Mouse (Mus musculus): ENCODE data around the gene Rxrb. TPM values are rescaled to one million over a fixed set of nuclear protein-coding genes. Genes with fewer than 3 reads are reported as not detected.
"Not testable (repeated sequence)": the region's sequence is repeated elsewhere in the genome, so short reads cannot be mapped to it uniquely, and the experiment has no call there.

Gene Rxrb
- 54.8 and 59.5 TPM in 2 replicates for polyA plus RNA-seq (2016; fragmentation: Nextera tagmentation; extraction: Ambion mirVana)

DNA sequence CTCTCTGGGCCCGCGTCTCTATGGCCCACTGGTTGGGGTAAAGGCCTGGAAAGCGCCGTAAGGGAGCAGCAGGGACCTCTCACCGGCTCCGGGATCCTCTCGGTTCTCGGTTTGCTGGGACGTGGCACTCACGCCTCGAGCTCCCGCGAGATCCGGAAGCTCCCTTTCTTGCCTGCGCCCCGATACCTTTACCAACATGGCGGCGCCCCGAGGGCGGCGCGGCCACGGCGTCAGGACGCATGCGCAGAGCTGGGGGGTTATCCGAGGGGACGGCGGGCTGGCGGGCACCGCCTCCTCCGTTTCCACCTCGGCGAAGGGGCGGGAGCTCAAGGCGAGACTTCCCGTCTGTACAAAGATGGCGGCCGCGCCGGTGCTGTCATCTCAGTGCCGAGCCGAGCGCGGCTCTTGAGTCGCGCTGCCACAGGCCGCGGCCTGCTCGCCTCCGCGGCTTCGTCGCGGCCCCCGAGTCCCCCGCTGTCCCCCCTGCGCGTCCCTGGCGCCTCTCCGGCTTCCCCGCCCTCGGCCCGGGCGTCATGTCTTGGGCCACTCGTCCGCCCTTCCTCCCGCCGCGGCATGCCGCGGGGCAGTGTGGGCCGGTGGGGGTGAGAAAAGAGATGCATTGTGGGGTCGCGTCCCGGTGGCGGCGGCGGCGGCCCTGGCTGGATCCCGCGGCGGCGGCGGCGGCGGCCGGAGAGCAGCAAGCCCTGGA is at the start of gene Rxrb, which contains the start of gene Slc39a7:
Gene Rxrb, plus strand, starts transcription at position 348 of the 709 bp plus-strand sequence.
Gene Slc39a7, minus strand, starts transcription at position 218 of the 709 bp plus-strand sequence.
- no peaks in the 10 kb centered on the region for H3K9me3 ChIP-seq
- H3K9ac ChIP-seq = peak within 1 kb of the TSS; percentile 96
- H3K36me3 ChIP-seq (replicated peaks) = peaks cover 54% of the 10 kb centered on the region
- H3K4me1 ChIP-seq = peaks cover 59% of the 10 kb centered on the region
- peak; percentile 73 for ATAC-seq (ENCODE audit: low FRiP score)
- peak within 1 kb of the TSS; percentile 95 for H3K4me3 ChIP-seq (replicated peaks)
- no peaks in the 10 kb centered on the region for H3K27me3 ChIP-seq
- under 1% methylated on average over 71 of the region's 88 CpGs for WGBS
- peak within 1 kb of the TSS; percentile 98 for H3K27ac ChIP-seq
- peak within 1 kb of the TSS; percentile 99 for H3K4me2 ChIP-seq

DNA sequence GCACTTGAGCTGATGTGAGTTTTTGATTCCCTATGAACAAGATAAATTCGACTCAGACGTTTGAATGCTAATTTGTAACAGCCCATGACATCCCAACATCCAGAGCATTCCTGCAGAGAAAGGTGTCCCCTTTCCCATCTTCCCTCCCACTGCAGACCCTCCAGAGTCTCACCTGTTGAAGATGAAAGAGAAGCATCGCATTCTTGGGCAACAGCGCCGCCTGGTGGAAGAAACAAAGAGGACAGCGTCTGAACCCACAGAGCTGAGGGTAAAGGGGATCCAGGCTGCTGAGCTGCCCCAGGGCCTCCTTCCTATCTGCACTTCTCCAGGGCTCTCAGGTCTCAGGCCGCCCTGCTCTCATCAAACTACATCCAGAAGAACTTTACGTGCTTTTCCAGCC is 49.5 kb upstream of the Rxrb start:
- Histone ChIP-seq H3K4me3 (replicated peaks) (peak overlapping the region; percentile 45), H3K4me1 (peaks cover 20% of the 10 kb centered on the region), H3K4me2 (peak overlapping the region; percentile 59), H3K27me3 (peaks cover 36% of the 10 kb centered on the region)
- WGBS = 11% methylated on average over 8 of the region's 8 CpGs
- not testable (repeated sequence) for ATAC-seq (ENCODE audit: low FRiP score); H3K27ac ChIP-seq; H3K9me3 ChIP-seq; H3K9ac ChIP-seq; H3K36me3 ChIP-seq (replicated peaks)

DNA sequence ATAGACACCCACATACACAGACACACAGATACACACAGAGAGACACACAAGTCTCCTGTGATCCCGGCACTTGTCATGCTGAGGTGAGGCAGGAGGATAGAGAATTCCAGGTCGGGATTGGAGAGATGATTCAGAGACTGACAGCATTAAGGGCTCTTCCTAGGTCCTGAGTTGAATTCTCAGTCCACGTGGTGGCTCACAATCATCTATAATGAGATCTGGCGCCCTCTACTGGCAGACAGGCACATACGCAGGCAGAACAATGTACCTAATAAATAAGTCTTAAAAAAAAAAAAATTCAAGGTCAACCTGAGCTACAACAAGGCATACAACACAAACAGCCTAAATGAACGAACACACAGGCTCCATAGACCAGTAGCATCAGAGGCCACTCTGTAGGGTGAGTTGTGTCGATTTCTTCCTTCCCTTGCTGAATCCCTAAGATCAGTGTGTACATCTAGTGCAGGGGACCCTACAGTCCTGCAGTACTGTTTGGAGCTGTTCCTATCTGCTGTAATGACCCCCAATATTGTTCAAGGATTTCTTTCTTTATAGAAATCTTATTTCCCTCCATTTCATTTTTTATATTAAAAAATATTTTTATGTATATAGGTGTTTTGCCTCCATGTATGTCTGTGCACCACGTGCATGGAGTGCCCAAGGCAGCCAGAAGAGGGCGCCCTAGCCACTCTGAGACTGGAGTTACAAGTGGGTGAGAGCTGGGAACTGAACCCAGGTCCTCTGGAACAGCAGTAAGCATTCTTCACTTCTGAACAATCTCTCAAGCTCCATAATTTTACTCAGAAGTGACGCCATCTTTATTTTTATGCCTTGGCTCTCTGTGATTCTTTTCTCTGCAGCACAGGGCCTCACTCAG is 39.6 kb upstream of the Rxrb start:
- Histone ChIP-seq H3K9me3 (no peaks in the 10 kb centered on the region), H3K4me1 (no peaks in the 10 kb centered on the region), H3K36me3 (replicated peaks) (no peaks in the 10 kb centered on the region), H3K4me3 (replicated peaks) (no peak overlapping the region), H3K9ac (no peak overlapping the region), H3K27me3 (0 out of 2 replicates have a peak, but pooled peaks cover 7% of the 10 kb centered on the region), H3K4me2 (no peak overlapping the region), H3K27ac (no peak overlapping the region)
- WGBS = 31% methylated on average over 10 of the region's 10 CpGs
- peak; percentile 39; the same call in 1 of the 2 replicates for ATAC-seq (ENCODE audit: low FRiP score)

DNA sequence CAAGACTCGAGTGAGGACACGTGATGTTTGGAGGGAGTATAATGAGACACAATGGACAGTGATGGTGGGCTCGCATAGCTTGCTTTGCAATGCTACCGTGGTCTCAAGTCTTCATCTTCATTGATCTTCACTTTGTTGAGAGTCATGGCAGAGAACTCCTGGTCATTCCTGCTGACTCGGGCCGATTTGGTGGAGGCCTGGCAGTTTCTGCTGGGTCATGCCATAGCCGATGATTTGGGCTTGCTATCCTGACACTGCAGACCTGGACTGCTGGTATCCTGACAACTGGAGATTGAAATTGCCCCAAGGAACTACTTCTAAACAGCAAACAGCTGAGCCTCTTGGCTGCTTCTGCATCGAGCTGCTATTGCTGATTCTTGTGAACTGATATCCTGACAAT is 36.7 kb upstream of the Rxrb start:
- Histone ChIP-seq H3K4me3 (replicated peaks) (no peak overlapping the region), H3K36me3 (replicated peaks) (no peaks in the 10 kb centered on the region), H3K4me2 (no peak overlapping the region), H3K27me3 (peaks cover 21% of the 10 kb centered on the region), H3K27ac (no peak overlapping the region), H3K9me3 (no peaks in the 10 kb centered on the region), H3K9ac (no peak overlapping the region), H3K4me1 (peaks cover 9% of the 10 kb centered on the region)
- 91% methylated on average over 8 of the region's 8 CpGs for WGBS
- no peak for ATAC-seq (ENCODE audit: low FRiP score)

DNA sequence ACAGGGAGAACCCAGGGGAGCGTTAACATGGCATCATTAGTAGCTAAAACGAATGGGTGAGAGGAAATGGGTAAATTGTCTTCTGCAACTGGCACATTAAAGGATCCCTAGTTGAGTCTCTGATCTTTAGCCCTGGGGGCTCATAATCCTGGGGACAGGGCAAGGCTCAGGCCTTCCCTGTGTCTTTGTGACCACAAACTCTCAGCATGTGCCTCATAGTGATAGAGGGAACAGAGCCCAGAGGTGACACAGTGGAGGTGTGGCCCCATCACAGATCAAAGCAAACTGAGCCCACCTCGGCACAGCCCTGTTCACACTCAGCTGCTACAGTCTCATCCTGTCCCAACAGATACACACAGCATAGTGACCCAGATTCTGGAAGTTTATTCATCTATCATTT is 36.0 kb upstream of the Rxrb start:
- H3K4me3 ChIP-seq (replicated peaks) = no peak overlapping the region
- H3K27me3 ChIP-seq = peaks cover 28% of the 10 kb centered on the region
- no peak overlapping the region for H3K27ac ChIP-seq
- H3K9ac ChIP-seq = no peak overlapping the region
- no peaks in the 10 kb centered on the region for H3K36me3 ChIP-seq (replicated peaks)
- peaks cover 13% of the 10 kb centered on the region for H3K4me1 ChIP-seq
- no peaks in the 10 kb centered on the region for H3K9me3 ChIP-seq
- WGBS = 71% methylated on average over 3 of the region's 3 CpGs
- no peak for ATAC-seq (ENCODE audit: low FRiP score)
- no peak overlapping the region for H3K4me2 ChIP-seq

DNA sequence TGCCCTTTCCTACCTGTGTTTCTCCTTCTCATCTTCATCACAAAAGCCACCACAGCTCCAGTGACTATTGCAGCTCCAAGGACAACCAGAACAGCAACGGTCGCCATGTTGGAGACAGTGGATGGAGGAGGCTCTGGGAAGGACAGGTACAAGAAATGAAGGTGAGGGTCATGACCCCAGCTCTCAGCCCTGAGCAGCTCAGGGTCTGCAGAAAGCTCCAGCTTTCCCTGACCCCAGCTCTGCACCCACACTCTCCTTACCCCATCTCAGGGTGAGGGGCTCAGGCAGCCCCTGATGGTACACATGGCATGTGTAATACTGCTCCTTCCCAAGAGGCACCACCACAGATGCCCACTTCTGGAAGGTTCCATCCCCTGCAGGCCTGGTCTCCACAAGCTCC is 34.6 kb upstream of the Rxrb start:
- H3K27ac ChIP-seq; H3K4me3 ChIP-seq (replicated peaks); H3K9ac ChIP-seq; H3K36me3 ChIP-seq (replicated peaks); ATAC-seq (ENCODE audit: low FRiP score); H3K9me3 ChIP-seq; H3K4me2 ChIP-seq: not testable (repeated sequence)
- WGBS = 97% methylated on average over 2 of the region's 2 CpGs
- peaks cover 13% of the 10 kb centered on the region for H3K4me1 ChIP-seq
- peaks cover 42% of the 10 kb centered on the region for H3K27me3 ChIP-seq

DNA sequence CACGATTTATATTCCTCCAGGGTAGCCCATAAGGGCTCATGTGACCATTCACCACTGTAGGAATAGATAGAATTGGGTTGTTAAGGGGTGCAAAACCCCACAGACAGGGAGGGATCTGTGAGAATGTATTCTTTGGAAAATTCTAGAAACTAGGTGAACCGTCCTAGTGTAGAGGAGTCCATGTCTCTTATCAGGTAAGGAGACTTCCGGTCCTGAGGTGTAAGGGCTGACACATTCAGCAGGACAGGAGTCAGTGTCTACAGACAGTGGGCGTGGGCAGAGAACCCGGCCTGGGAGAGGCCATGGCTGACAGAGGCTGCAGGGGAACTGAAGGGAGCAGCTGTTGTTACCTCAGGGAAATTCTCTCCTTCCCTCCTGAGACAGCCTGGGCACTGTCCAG is 32.9 kb upstream of the Rxrb start:
- H3K4me1 ChIP-seq = peaks cover 13% of the 10 kb centered on the region
- H3K27me3 ChIP-seq = peaks cover 46% of the 10 kb centered on the region
- not testable (repeated sequence) for H3K4me3 ChIP-seq (replicated peaks)

DNA sequence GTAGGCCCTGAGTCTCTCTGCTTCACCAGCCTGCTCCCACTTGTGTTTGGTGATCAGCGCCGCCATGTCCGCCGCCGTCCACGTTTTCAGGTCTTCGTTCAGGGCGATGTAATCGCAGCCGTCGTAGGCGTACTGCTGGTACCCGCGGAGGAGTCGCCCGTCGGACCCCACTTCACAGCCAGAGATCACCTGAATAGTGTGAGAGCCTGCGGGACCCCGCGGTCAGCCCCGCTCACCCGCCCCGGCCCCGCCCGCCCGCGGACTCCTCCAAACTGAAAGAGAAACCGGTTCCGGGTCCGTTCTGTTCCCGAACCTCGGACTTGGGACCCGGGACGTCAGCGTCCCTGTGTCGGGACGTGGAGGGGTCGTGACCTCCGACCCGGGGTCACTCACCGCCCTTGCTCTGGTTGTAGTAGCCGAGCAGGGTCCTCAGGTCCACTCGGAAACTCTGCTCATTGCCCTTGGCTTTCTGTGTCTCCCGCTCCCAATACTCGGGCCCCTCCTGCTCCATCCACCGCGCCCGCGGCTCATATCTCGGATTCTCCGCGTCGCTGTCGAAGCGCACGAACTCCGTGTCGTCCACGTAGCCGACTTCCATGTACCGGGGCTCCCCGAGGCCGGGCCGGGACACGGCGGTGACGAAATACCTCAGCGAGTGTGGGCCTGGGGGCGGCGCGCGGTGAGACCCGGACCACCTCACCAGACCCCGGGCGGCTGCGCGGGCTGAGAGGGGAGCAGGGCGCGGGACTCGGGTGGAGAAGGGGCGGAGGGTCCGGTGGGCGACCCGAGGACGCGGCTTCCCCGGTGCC is 32.1 kb upstream of the Rxrb start:
- Histone ChIP-seq H3K9ac (peak overlapping the region; percentile 64), H3K36me3 (replicated peaks) (no peaks in the 10 kb centered on the region), H3K4me3 (replicated peaks) (peak overlapping the region; percentile 60), H3K27me3 (peaks cover 46% of the 10 kb centered on the region), H3K4me1 (peaks cover 13% of the 10 kb centered on the region), H3K4me2 (peak overlapping the region; percentile 96), H3K27ac (no peak overlapping the region), H3K9me3 (no peaks in the 10 kb centered on the region)
- peak; percentile 51 for ATAC-seq (ENCODE audit: low FRiP score)
- WGBS = 2% methylated on average over 87 of the region's 87 CpGs

More for the DNA sequence above, 32.9 kb upstream of the Rxrb start:
- H3K36me3 ChIP-seq (replicated peaks); H3K27ac ChIP-seq; ATAC-seq (ENCODE audit: low FRiP score); H3K4me2 ChIP-seq; H3K9ac ChIP-seq; H3K9me3 ChIP-seq: not testable (repeated sequence)
- WGBS = 61% methylated on average over 5 of the region's 5 CpGs

DNA sequence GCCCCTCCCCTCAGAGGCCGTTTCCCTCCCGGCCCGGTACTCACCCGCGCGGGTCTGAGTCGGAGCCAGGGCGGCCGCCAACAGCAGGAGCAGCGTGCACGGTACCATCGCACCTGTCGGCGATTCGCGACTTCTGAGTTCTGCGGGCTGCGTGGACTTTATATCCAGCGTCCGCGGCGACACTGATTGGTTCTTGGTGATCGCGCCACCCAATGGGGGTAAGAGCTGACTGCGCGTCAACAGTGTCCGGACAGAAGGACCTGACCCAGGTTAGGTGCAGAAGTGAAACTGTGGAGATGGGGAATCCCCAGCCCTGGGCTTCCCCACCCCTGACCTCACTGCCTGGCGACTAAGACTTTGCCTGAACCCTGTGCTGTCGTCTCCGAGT is 31.5 kb upstream of the Rxrb start, which contains the start of gene H2-K1:
Gene H2-K1, minus strand, starts transcription at position 198 of the 388 bp plus-strand sequence.
- under 1% methylated on average over 30 of the region's 30 CpGs for WGBS
- peak within 1 kb of the TSS; percentile 64 for H3K9ac ChIP-seq
- H3K4me3 ChIP-seq (replicated peaks) = peak within 1 kb of the TSS; percentile 60
- peak within 1 kb of the TSS; percentile 96 for H3K4me2 ChIP-seq
- peaks cover 46% of the 10 kb centered on the region for H3K27me3 ChIP-seq
- H3K36me3 ChIP-seq (replicated peaks) = no peaks in the 10 kb centered on the region
- peak; percentile 71 for ATAC-seq (ENCODE audit: low FRiP score)
- H3K9me3 ChIP-seq = no peaks in the 10 kb centered on the region
- peaks cover 13% of the 10 kb centered on the region for H3K4me1 ChIP-seq
- H3K27ac ChIP-seq = no peak within 1 kb of the TSS

DNA sequence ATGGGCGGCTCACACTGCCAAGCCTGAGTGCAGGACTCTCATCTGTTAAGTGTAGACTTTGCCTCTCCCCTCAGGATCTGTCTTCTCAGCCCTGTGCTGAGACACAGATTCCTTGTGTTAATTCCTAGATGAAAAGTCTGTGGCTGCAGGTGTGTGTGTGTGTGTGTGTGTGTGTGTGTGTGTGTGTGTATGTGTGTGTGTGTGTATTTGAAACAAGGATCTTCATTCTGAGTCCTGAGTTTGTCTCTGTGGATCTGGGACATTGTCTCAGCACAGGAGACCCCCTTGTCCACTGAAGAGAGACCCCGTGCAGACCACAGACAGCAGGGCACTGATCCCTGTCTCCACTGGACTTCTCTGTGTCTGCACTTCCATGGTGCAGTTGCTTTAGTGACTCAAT is 30.8 kb upstream of the Rxrb start:
- not testable (repeated sequence) for H3K36me3 ChIP-seq (replicated peaks); H3K9ac ChIP-seq; H3K27ac ChIP-seq; H3K4me3 ChIP-seq (replicated peaks); ATAC-seq (ENCODE audit: low FRiP score); H3K4me2 ChIP-seq; H3K9me3 ChIP-seq
- Histone ChIP-seq H3K27me3 (peaks cover 46% of the 10 kb centered on the region), H3K4me1 (peaks cover 13% of the 10 kb centered on the region)
- 50% methylated on average over 2 of the region's 2 CpGs for WGBS

DNA sequence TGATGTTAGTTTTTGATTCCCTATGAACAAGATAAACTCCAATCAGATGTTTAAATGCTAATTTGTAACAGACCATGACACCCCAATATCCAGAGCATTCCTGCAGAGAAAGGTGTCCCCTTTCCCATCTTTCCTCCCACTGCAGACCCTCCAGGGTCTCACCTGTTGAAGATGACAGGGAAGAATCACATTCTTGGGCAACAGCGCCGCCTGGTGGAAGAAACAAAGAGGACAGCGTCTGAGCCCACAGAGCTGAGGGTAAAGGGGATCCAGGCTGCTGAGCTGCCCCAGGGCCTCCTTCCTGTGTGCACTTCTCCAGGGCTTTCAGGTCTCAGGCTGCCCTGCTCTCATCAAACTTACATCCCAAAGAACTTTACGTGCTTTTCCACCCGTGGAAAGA is 28.2 kb upstream of the Rxrb start:
- Histone ChIP-seq H3K4me3 (replicated peaks) (no peak overlapping the region), H3K4me1 (peaks cover 13% of the 10 kb centered on the region), H3K9me3 (no peaks in the 10 kb centered on the region), H3K27me3 (peaks cover 39% of the 10 kb centered on the region), H3K36me3 (replicated peaks) (no peaks in the 10 kb centered on the region), H3K9ac (no peak overlapping the region), H3K4me2 (no peak overlapping the region), H3K27ac (no peak overlapping the region)
- 4% methylated on average over 5 of the region's 5 CpGs for WGBS
- ATAC-seq (ENCODE audit: low FRiP score) = no peak

DNA sequence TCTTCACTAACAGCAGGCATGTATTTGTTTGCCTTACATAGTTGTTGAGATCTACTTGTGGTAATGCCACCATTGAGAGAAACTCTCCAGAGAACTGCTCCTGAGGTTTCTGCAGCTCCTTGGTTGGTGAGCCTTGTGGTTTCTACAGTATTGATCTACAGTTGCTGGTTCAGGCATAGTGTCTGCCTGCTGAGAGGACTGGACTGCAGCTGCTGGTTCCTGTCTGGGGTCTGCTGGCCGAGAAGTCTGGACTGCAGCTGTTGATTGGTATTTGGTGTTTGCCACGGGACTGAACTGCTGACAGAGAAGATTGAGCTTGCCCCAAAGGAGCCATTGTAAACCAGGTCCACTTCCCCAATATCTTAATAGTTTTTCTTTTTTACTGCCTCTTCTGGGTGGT is 25.0 kb upstream of the Rxrb start:
- Histone ChIP-seq H3K36me3 (replicated peaks) (no peaks in the 10 kb centered on the region), H3K27ac (no peak overlapping the region), H3K9ac (no peak overlapping the region), H3K4me1 (no peaks in the 10 kb centered on the region), H3K4me2 (no peak overlapping the region), H3K27me3 (peaks cover 8% of the 10 kb centered on the region), H3K9me3 (no peaks in the 10 kb centered on the region), H3K4me3 (replicated peaks) (no peak overlapping the region)
- ATAC-seq (ENCODE audit: low FRiP score) = no peak
- WGBS = 66% methylated on average over 2 of the region's 2 CpGs
